Mouse (Mus musculus) lung, postnatal 0 days (tissue): ENCODE data around the gene Sorbs1. TPM values are rescaled to one million over a fixed set of nuclear protein-coding genes. Genes with fewer than 3 reads are reported as not detected.

ENCODE experiments used
- ATAC-seq: fragments of 200-750 bp; cut with Nextera tagmentation; 2 replicates; pipeline ENCODE4 v1.8.0; 2017; ENCODE audit warnings: moderate library complexity
- DNase-seq: peaks from one replicate; pipeline ENCODE4 v3.0.0-alpha.2; 2016; ENCODE audit warnings: low spot score
- H3K27ac ChIP-seq: fragments of 300-500 bp; sonication (generic); 2 replicates; pipeline ENCODE4 v1.5.1; 2014; ENCODE audit warnings: antibody characterized with exemption, mild to moderate bottlenecking, low read length, mixed read lengths
- H3K27me3 ChIP-seq: fragments of 300-500 bp; sonication (generic); replicated peaks from 2 replicates; pipeline ENCODE4 v1.6.1; 2014; ENCODE audit warnings: low read length, mixed read lengths; ENCODE audit not compliant: insufficient read depth
- H3K36me3 ChIP-seq: fragments of 300-500 bp; sonication (generic); 2 replicates; pipeline ENCODE4 v1.6.1; 2014; ENCODE audit warnings: low read length, mixed read lengths; ENCODE audit not compliant: insufficient read depth
- H3K4me1 ChIP-seq: fragments of 300-500 bp; sonication (generic); 2 replicates; pipeline ENCODE4 v1.6.1; 2014; ENCODE audit warnings: antibody characterized with exemption, low read depth, low read length, mixed read lengths; ENCODE audit not compliant: insufficient read depth
- H3K4me2 ChIP-seq: fragments of 300-500 bp; sonication (generic); replicated peaks from 2 replicates; pipeline ENCODE4 v1.6.1; 2014; ENCODE audit warnings: low read depth, mild to moderate bottlenecking, low read length, moderate library complexity, mixed read lengths
- H3K4me3 ChIP-seq: fragments of 300-500 bp; sonication (generic); 2 replicates; pipeline ENCODE4 v1.5.1; 2014; ENCODE audit warnings: low read depth, low read length
- H3K9ac ChIP-seq: fragments of 300-500 bp; sonication (generic); replicated peaks from 2 replicates; pipeline ENCODE4 v1.6.1; 2014; ENCODE audit warnings: low read depth, mild to moderate bottlenecking
- H3K9me3 ChIP-seq: fragments of 300-500 bp; sonication (generic); 2 replicates; pipeline ENCODE4 v1.6.1; 2016; ENCODE audit warnings: low read length, mixed read lengths
- CTCF ChIP-seq: IDR thresholded peaks from 2 replicates; pipeline ENCODE4 v1.5.1; 2016; ENCODE audit warnings: antibody characterized with exemption, mild to moderate bottlenecking
- EP300 ChIP-seq: IDR thresholded peaks from 2 replicates; pipeline ENCODE4 v1.6.1; 2016; ENCODE audit warnings: antibody characterized with exemption, mild to moderate bottlenecking, control low read depth
- WGBS: fragments of 180-500 bp; shearing (Covaris S2); extraction: QIAGEN DNeasy Blood & Tissue Kit; methylation state at CpG from one replicate; pipeline ENCODE4 v1.1.7; 2014; 5-methylcytosine and 5-hydroxymethylcytosine counted together
- polyA plus RNA-seq: library from polyadenylated mRNA; unstranded; fragments of >200 nt; fragmentation: Nextera tagmentation; extraction: Ambion mirVana; gene quantifications from 2 replicates; pipeline ENCODE4 v1.2.1, GENCODE M21; 2015

Sorbs1 gene
- polyA plus RNA-seq, 1 experiment from 2014 or later, result 36.4 TPM

GRCm38 (mm10) chr19:40478161-40478575 lies 35.4 kb downstream of the Sorbs1 start:
- peak; percentile 19; the same call in 1 of the 2 replicates for TF ChIP-seq CTCF
- no peak for TF ChIP-seq EP300
- H3K36me3 ChIP-seq, result no peaks in the 10 kb centered on the region
- no peak overlapping the region for H3K9ac ChIP-seq
- no peak overlapping the region for H3K4me3 ChIP-seq
- H3K4me1 ChIP-seq, result peaks cover 12% of the 10 kb centered on the region; the same call in 1 of the 2 replicates
- 0 out of 2 replicates have a peak overlapping the region, but pooled peaks have one; percentile 11 for H3K4me2 ChIP-seq
- peak overlapping the region; percentile 48; the same call in 1 of the 2 replicates for H3K27ac ChIP-seq
- DNase-seq, result peak; percentile 89
- no peaks in the 10 kb centered on the region for H3K27me3 ChIP-seq
- ATAC-seq, result peak; percentile 87
- 51% methylated on average over 10 of the region's 10 CpGs for WGBS
- no peaks in the 10 kb centered on the region for H3K9me3 ChIP-seq

DNA sequence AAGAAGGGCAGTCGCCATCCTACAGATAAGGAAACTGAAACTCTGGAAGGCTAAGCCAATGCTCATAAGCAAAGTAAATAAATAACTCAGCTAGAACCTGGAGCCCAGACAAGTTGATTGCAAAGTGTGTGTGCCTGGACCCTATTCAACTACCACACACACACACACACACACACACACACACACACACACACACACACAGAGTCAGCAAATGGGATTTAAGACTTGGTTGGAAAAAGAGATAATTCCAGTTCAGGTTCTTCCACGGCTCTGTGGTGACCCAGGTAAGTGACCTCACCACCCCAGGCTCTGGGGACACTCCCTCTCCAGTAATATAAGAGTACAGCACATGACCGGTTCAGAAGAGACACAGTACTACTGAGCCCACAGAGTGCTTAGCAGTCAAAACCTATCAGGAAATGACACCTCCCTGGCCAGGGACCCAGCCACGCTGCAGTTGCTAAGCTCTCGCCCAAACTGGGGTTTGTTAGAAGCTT lies 36.1 kb downstream of the Sorbs1 start:
- no peak overlapping the region for H3K4me3 ChIP-seq
- no peaks in the 10 kb centered on the region for H3K27me3 ChIP-seq
- ATAC-seq (peak; percentile 69), DNase-seq (peak; percentile 61)
- H3K9me3 ChIP-seq, result no peaks in the 10 kb centered on the region
- no peaks in the 10 kb centered on the region for H3K36me3 ChIP-seq
- peak overlapping the region; percentile 48; the same call in 1 of the 2 replicates for H3K27ac ChIP-seq
- H3K4me1 ChIP-seq, result peaks cover 12% of the 10 kb centered on the region; the same call in 1 of the 2 replicates
- no peak overlapping the region for H3K9ac ChIP-seq
- 0 out of 2 replicates have a peak overlapping the region, but pooled peaks have one; percentile 14 for H3K4me2 ChIP-seq
- TF ChIP-seq EP300 (no peak), CTCF (no peak)
- 24% methylated on average over 5 of the region's 5 CpGs for WGBS

DNA sequence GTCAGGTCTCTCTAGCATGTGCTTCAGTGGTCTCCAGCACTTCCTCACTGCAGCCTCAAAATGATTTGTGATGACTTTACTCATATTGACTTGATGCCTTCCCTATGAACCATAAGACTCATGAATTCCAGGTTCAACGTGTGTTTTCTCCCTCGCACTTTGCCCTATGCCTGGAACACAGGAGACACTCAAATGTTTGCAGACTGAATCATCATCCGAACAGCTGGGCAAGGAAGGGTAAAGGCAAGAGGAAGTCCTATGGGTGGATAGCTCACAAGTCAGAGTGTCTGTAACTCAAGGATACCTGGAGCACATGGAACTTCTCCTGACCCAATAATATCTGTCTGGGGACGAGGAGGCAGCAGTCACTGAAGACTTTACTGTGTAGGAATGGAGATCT lies 37.1 kb downstream of the Sorbs1 start:
- 80% methylated on average over 4 of the region's 4 CpGs for WGBS
- no peaks in the 10 kb centered on the region for H3K27me3 ChIP-seq
- H3K4me3 ChIP-seq, result no peak overlapping the region
- ATAC-seq, result no peak
- H3K4me1 ChIP-seq, result peaks cover 19% of the 10 kb centered on the region; the same call in 1 of the 2 replicates
- no peak overlapping the region for H3K27ac ChIP-seq
- no peaks in the 10 kb centered on the region for H3K36me3 ChIP-seq
- TF ChIP-seq EP300 (no peak), CTCF (no peak)
- H3K9me3 ChIP-seq, result no peaks in the 10 kb centered on the region
- H3K9ac ChIP-seq, result no peak overlapping the region
- no peak overlapping the region for H3K4me2 ChIP-seq
- DNase-seq, result no peak

GRCm38 (mm10) chr19:40471526-40472245 lies 41.9 kb downstream of the Sorbs1 start:
- no peak overlapping the region for H3K27ac ChIP-seq
- H3K9ac ChIP-seq, result no peak overlapping the region
- H3K4me3 ChIP-seq, result no peak overlapping the region
- WGBS, result 58% methylated on average over 10 of the region's 10 CpGs
- H3K4me2 ChIP-seq, result no peak overlapping the region
- H3K4me1 ChIP-seq, result peaks cover 6% of the 10 kb centered on the region; the same call in 1 of the 2 replicates
- DNase-seq (no peak), ATAC-seq (no peak; the same call in 1 of the 2 replicates)
- no peaks in the 10 kb centered on the region for H3K9me3 ChIP-seq
- no peak for TF ChIP-seq CTCF
- TF ChIP-seq EP300, result no peak
- H3K27me3 ChIP-seq, result no peaks in the 10 kb centered on the region
- H3K36me3 ChIP-seq, result no peaks in the 10 kb centered on the region

DNA sequence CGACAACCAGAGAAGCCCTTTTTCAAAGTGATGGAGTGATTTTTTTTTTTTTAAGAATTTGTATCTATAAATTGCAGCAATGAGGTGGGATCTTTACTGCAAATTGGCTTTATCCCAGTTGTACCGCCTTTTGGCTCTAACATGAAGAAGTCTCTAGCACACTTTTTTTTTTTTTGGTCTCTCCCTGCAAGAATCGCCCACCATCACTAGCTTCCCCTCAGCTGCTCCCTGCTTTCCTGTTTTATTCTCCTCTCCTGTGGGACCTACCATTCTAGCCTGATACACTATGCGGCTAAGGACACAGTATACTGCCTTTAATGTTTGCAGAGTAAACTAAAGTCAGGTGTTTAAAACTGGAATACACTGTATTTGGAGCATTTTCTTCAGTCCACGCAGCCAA lies 43.8 kb downstream of the Sorbs1 start:
- Histone ChIP-seq H3K4me1 (peaks cover 6% of the 10 kb centered on the region; the same call in 1 of the 2 replicates), H3K9me3 (no peaks in the 10 kb centered on the region), H3K27ac (no peak overlapping the region), H3K27me3 (no peaks in the 10 kb centered on the region), H3K36me3 (no peaks in the 10 kb centered on the region), H3K9ac (no peak overlapping the region), H3K4me3 (no peak overlapping the region), H3K4me2 (no peak overlapping the region)
- 71% methylated on average over 5 of the region's 5 CpGs for WGBS
- DNase-seq (no peak), ATAC-seq (no peak)
- TF ChIP-seq CTCF, result no peak

DNA sequence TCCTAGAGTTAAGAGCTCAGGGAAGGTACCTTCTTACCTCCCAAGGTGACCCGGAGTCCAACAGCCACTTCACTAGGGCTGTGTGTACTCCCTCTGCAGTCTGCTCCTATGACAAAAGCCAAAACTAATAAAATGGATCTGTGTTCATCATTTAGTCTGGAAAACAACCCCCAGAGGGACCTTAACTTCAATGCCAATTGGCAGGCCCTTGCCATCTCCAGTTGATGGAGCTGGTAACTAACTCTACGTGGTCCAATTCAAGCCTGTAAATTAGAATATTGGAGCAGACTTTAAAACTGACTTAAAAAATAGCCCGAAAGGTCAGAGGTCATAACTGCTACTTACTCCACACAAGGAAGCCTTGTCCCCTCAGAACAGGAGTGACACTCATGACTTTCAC lies 45.3 kb downstream of the Sorbs1 start:
- Histone ChIP-seq H3K4me1 (peaks cover 6% of the 10 kb centered on the region; the same call in 1 of the 2 replicates), H3K4me2 (no peak overlapping the region), H3K9ac (no peak overlapping the region), H3K9me3 (no peaks in the 10 kb centered on the region), H3K36me3 (no peaks in the 10 kb centered on the region), H3K4me3 (no peak overlapping the region), H3K27me3 (no peaks in the 10 kb centered on the region), H3K27ac (no peak overlapping the region)
- DNase-seq (no peak), ATAC-seq (no peak)
- TF ChIP-seq CTCF (no peak), EP300 (no peak)
- 81% methylated on average over 3 of the region's 3 CpGs for WGBS
